Mouse (Mus musculus) telencephalon, adult 2 months (tissue): ENCODE results near the gene Pfn4.
"Not testable (repeated sequence)": the region's sequence is repeated elsewhere in the genome, so short reads cannot be mapped to it uniquely, and the experiment has no call there.

Source experiments
- DNase-seq: peaks from one replicate; pipeline ENCODE4 v3.0.0-alpha.2; 2011; ENCODE audit warnings: low read depth, low spot score

The Pfn4 gene

GRCm38 (mm10) chr12:4768492-4769332, at the start of gene Pfn4, which contains the start of gene Fam228b:
Gene Pfn4 (plus strand): TSS chr12:4769022.
Gene Fam228b (minus strand): TSS chr12:4769267.
- peak; percentile 83 for DNase-seq

GRCm38 (mm10) chr12:4719066-4719761, 49.6 kb upstream of the Pfn4 start:
- DNase-seq = no peak

- DNase-seq = no peak
Measured at GRCm38 (mm10) chr12:4719762-4720754, 48.8 kb upstream of the Pfn4 start.

- no peak for DNase-seq
Measured at GRCm38 (mm10) chr12:4729165-4729564, 39.7 kb upstream of the Pfn4 start.

GRCm38 (mm10) chr12:4731629-4732028, 37.2 kb upstream of the Pfn4 start:
- DNase-seq = no peak

GRCm38 (mm10) chr12:4732332-4732731, 36.5 kb upstream of the Pfn4 start:
- no peak for DNase-seq

- no peak for DNase-seq
Measured at GRCm38 (mm10) chr12:4738031-4738576, 30.7 kb upstream of the Pfn4 start, which contains the start of gene Fam228a. Gene Fam228a (minus strand): TSS chr12:4738430.

- DNase-seq = no peak
Measured at GRCm38 (mm10) chr12:4740823-4741222, 28.0 kb upstream of the Pfn4 start.

GRCm38 (mm10) chr12:4742183-4742582, 26.6 kb upstream of the Pfn4 start:
- DNase-seq = no peak

- no peak for DNase-seq
Measured at GRCm38 (mm10) chr12:4744486-4744885, 24.3 kb upstream of the Pfn4 start.

GRCm38 (mm10) chr12:4754451-4754850, 14.4 kb upstream of the Pfn4 start:
- DNase-seq = not testable (repeated sequence)

GRCm38 (mm10) chr12:4757060-4757459, 11.8 kb upstream of the Pfn4 start:
- DNase-seq = no peak

- DNase-seq = no peak
Measured at GRCm38 (mm10) chr12:4769333-4769723, 506 bp downstream of the Pfn4 start.

- no peak for DNase-seq
Measured at GRCm38 (mm10) chr12:4774895-4775587, 6.2 kb downstream of the Pfn4 start.

- DNase-seq = no peak
Measured at GRCm38 (mm10) chr12:4775588-4775949, 6.7 kb downstream of the Pfn4 start.

- DNase-seq = no peak
Measured at GRCm38 (mm10) chr12:4777734-4778133, 8.9 kb downstream of the Pfn4 start.

GRCm38 (mm10) chr12:4780245-4780644, 11.4 kb downstream of the Pfn4 start:
- no peak for DNase-seq

GRCm38 (mm10) chr12:4781270-4781669, 12.4 kb downstream of the Pfn4 start:
- no peak for DNase-seq

GRCm38 (mm10) chr12:4781725-4782404, 13.0 kb downstream of the Pfn4 start:
- DNase-seq = not testable (repeated sequence)

- no peak for DNase-seq
Measured at GRCm38 (mm10) chr12:4783598-4783997, 14.8 kb downstream of the Pfn4 start.
